Mouse (Mus musculus): Measurements from ENCODE around the gene 4930544D05Rik. TPM values are rescaled to one million over a fixed set of nuclear protein-coding genes. Genes with fewer than 3 reads are reported as not detected.
A peak's percentile ranks its signal among the peaks of the same experiment; 100 is the strongest.

Gene 4930544D05Rik
- polyA plus RNA-seq, 1 experiment from 2014 or later: not detected

GRCm38 (mm10) chr11:70583022-70583714 is 32.5 kb upstream of the 4930544D05Rik start:
- H3K4me2 ChIP-seq: no peak overlapping the region
- WGBS: 73% methylated on average over 6 of the region's 6 CpGs
- ATAC-seq (ENCODE audit: low FRiP score, low read depth): no peak
- H3K27me3 ChIP-seq: no peaks in the 10 kb centered on the region
- H3K4me3 ChIP-seq: no peak overlapping the region
- H3K9me3 ChIP-seq: no peaks in the 10 kb centered on the region
- H3K27ac ChIP-seq (replicated peaks): no peak overlapping the region; the same call in 1 of the 2 replicates
- H3K4me1 ChIP-seq (replicated peaks): peaks cover 47% of the 10 kb centered on the region
- H3K9ac ChIP-seq: no peak overlapping the region
- no peaks in the 10 kb centered on the region for H3K36me3 ChIP-seq

- ATAC-seq (ENCODE audit: low FRiP score, low read depth): no peak
- H3K27ac ChIP-seq (replicated peaks): no peak overlapping the region
- WGBS: 91% methylated on average over 7 of the region's 7 CpGs
- H3K9me3 ChIP-seq: no peaks in the 10 kb centered on the region
- no peak overlapping the region for H3K9ac ChIP-seq
- H3K4me2 ChIP-seq: no peak overlapping the region
- peaks cover 41% of the 10 kb centered on the region for H3K4me1 ChIP-seq (replicated peaks)
- no peaks in the 10 kb centered on the region for H3K36me3 ChIP-seq
- H3K4me3 ChIP-seq: no peak overlapping the region
- H3K27me3 ChIP-seq: no peaks in the 10 kb centered on the region
These were observed 31.9 kb upstream of the 4930544D05Rik start for GRCm38 (mm10) chr11:70583775-70584174.

GRCm38 (mm10) chr11:70585457-70585856 is 30.2 kb upstream of the 4930544D05Rik start:
- 32% methylated on average over 7 of the region's 7 CpGs for WGBS
- ATAC-seq (ENCODE audit: low FRiP score, low read depth): peak; percentile 59; the same call in 1 of the 2 replicates

GRCm38 (mm10) chr11:70586261-70586660 is 29.4 kb upstream of the 4930544D05Rik start:
- no peak for ATAC-seq (ENCODE audit: low FRiP score, low read depth)
- Histone ChIP-seq H3K27me3 (no peaks in the 10 kb centered on the region), H3K4me3 (no peak overlapping the region), H3K27ac (replicated peaks) (no peak overlapping the region), H3K36me3 (no peaks in the 10 kb centered on the region), H3K9me3 (no peaks in the 10 kb centered on the region), H3K4me2 (no peak overlapping the region), H3K9ac (no peak overlapping the region), H3K4me1 (replicated peaks) (peaks cover 34% of the 10 kb centered on the region)
- 89% methylated on average over 3 of the region's 3 CpGs for WGBS

More at GRCm38 (mm10) chr11:70585457-70585856, 30.2 kb upstream of the 4930544D05Rik start:
- Histone ChIP-seq H3K36me3 (no peaks in the 10 kb centered on the region), H3K27me3 (no peaks in the 10 kb centered on the region), H3K4me2 (no peak overlapping the region), H3K27ac (replicated peaks) (peak overlapping the region; percentile 39; the same call in 1 of the 2 replicates), H3K9me3 (no peaks in the 10 kb centered on the region), H3K9ac (no peak overlapping the region), H3K4me1 (replicated peaks) (peaks cover 34% of the 10 kb centered on the region), H3K4me3 (no peak overlapping the region)

- H3K4me1 ChIP-seq (replicated peaks): peaks cover 33% of the 10 kb centered on the region
- no peak for ATAC-seq (ENCODE audit: low FRiP score, low read depth)
- no peak overlapping the region for H3K27ac ChIP-seq (replicated peaks)
- no peaks in the 10 kb centered on the region for H3K36me3 ChIP-seq
- 80% methylated on average over 5 of the region's 5 CpGs for WGBS
- H3K9ac ChIP-seq: no peak overlapping the region
- H3K4me3 ChIP-seq: no peak overlapping the region
- no peaks in the 10 kb centered on the region for H3K9me3 ChIP-seq
- no peaks in the 10 kb centered on the region for H3K27me3 ChIP-seq
- no peak overlapping the region for H3K4me2 ChIP-seq
These were observed 28.7 kb upstream of the 4930544D05Rik start for GRCm38 (mm10) chr11:70586954-70587353.

GRCm38 (mm10) chr11:70591733-70592132 is 23.9 kb upstream of the 4930544D05Rik start:
- WGBS: 75% methylated on average over 1 of the region's 1 CpGs
- Histone ChIP-seq H3K27me3 (no peaks in the 10 kb centered on the region), H3K27ac (replicated peaks) (no peak overlapping the region), H3K4me1 (replicated peaks) (no peaks in the 10 kb centered on the region; the same call in 1 of the 2 replicates), H3K4me2 (no peak overlapping the region), H3K4me3 (no peak overlapping the region), H3K9ac (no peak overlapping the region), H3K9me3 (no peaks in the 10 kb centered on the region), H3K36me3 (no peaks in the 10 kb centered on the region)
- ATAC-seq (ENCODE audit: low FRiP score, low read depth): no peak

- Histone ChIP-seq H3K9ac (no peak overlapping the region), H3K27me3 (no peaks in the 10 kb centered on the region), H3K4me2 (no peak overlapping the region), H3K9me3 (no peaks in the 10 kb centered on the region), H3K4me1 (replicated peaks) (no peaks in the 10 kb centered on the region; the same call in 1 of the 2 replicates), H3K36me3 (peaks cover 10% of the 10 kb centered on the region; the same call in 1 of the 2 replicates), H3K27ac (replicated peaks) (no peak overlapping the region), H3K4me3 (no peak overlapping the region)
- 84% methylated on average over 15 of the region's 15 CpGs for WGBS
- ATAC-seq (ENCODE audit: low FRiP score, low read depth): no peak
These were observed 21.2 kb upstream of the 4930544D05Rik start for GRCm38 (mm10) chr11:70594253-70594989.

- no peaks in the 10 kb centered on the region for H3K9me3 ChIP-seq
- no peak overlapping the region for H3K9ac ChIP-seq
- no peaks in the 10 kb centered on the region for H3K27me3 ChIP-seq
- H3K4me1 ChIP-seq (replicated peaks): no peaks in the 10 kb centered on the region; the same call in 1 of the 2 replicates
- no peak for ATAC-seq (ENCODE audit: low FRiP score, low read depth)
- H3K4me3 ChIP-seq: no peak overlapping the region
- H3K4me2 ChIP-seq: no peak overlapping the region
- peak overlapping the region; percentile 5; the same call in 1 of the 2 replicates for H3K27ac ChIP-seq (replicated peaks)
- WGBS: 80% methylated on average over 2 of the region's 2 CpGs
- peaks cover 15% of the 10 kb centered on the region for H3K36me3 ChIP-seq
These were observed 20.0 kb upstream of the 4930544D05Rik start for GRCm38 (mm10) chr11:70595638-70596037.

- no peak for ATAC-seq (ENCODE audit: low FRiP score, low read depth)
- Histone ChIP-seq H3K36me3 (peaks cover 15% of the 10 kb centered on the region), H3K4me2 (no peak overlapping the region), H3K4me3 (no peak overlapping the region), H3K27me3 (no peaks in the 10 kb centered on the region), H3K9me3 (no peaks in the 10 kb centered on the region), H3K27ac (replicated peaks) (peak overlapping the region; percentile 5), H3K9ac (no peak overlapping the region), H3K4me1 (replicated peaks) (no peaks in the 10 kb centered on the region; the same call in 1 of the 2 replicates)
- WGBS: 39% methylated on average over 4 of the region's 4 CpGs
These were observed 19.6 kb upstream of the 4930544D05Rik start for GRCm38 (mm10) chr11:70596094-70596493.

- WGBS: 85% methylated on average over 6 of the region's 6 CpGs
- no peak overlapping the region for H3K9ac ChIP-seq
- H3K4me1 ChIP-seq (replicated peaks): no peaks in the 10 kb centered on the region; the same call in 1 of the 2 replicates
- peaks cover 21% of the 10 kb centered on the region for H3K36me3 ChIP-seq
- no peak overlapping the region for H3K27ac ChIP-seq (replicated peaks)
- no peak for ATAC-seq (ENCODE audit: low FRiP score, low read depth)
- no peak overlapping the region for H3K4me2 ChIP-seq
- no peaks in the 10 kb centered on the region for H3K27me3 ChIP-seq
- H3K9me3 ChIP-seq: no peaks in the 10 kb centered on the region
- no peak overlapping the region for H3K4me3 ChIP-seq
These were observed 18.3 kb upstream of the 4930544D05Rik start for GRCm38 (mm10) chr11:70597301-70597700.

GRCm38 (mm10) chr11:70598451-70598953 is 17.1 kb upstream of the 4930544D05Rik start:
- H3K27ac ChIP-seq (replicated peaks): no peak overlapping the region
- ATAC-seq (ENCODE audit: low FRiP score, low read depth): no peak
- H3K9me3 ChIP-seq: no peaks in the 10 kb centered on the region
- no peak overlapping the region for H3K9ac ChIP-seq
- 93% methylated on average over 9 of the region's 9 CpGs for WGBS
- H3K36me3 ChIP-seq: peaks cover 21% of the 10 kb centered on the region
- H3K4me1 ChIP-seq (replicated peaks): no peaks in the 10 kb centered on the region; the same call in 1 of the 2 replicates
- H3K4me2 ChIP-seq: no peak overlapping the region
- H3K4me3 ChIP-seq: no peak overlapping the region
- H3K27me3 ChIP-seq: no peaks in the 10 kb centered on the region

- WGBS: 55% methylated on average over 14 of the region's 14 CpGs
- Histone ChIP-seq H3K36me3 (peaks cover 67% of the 10 kb centered on the region), H3K4me2 (no peak overlapping the region), H3K27ac (replicated peaks) (no peak overlapping the region), H3K9me3 (no peaks in the 10 kb centered on the region), H3K4me3 (no peak overlapping the region), H3K27me3 (no peaks in the 10 kb centered on the region), H3K9ac (no peak overlapping the region), H3K4me1 (replicated peaks) (no peaks in the 10 kb centered on the region)
- ATAC-seq (ENCODE audit: low FRiP score, low read depth): no peak
These were observed 10.6 kb upstream of the 4930544D05Rik start for GRCm38 (mm10) chr11:70605024-70605566.
